Mouse (Mus musculus) yolk sac, embryonic 10.5 days (tissue): ENCODE data around the gene Ptrhd1.

ENCODE experiments used
- DNase-seq: peaks from one replicate; pipeline ENCODE4 v3.0.0-alpha.2; 2017; ENCODE audit warnings: low spot score

Gene Ptrhd1

DNA sequence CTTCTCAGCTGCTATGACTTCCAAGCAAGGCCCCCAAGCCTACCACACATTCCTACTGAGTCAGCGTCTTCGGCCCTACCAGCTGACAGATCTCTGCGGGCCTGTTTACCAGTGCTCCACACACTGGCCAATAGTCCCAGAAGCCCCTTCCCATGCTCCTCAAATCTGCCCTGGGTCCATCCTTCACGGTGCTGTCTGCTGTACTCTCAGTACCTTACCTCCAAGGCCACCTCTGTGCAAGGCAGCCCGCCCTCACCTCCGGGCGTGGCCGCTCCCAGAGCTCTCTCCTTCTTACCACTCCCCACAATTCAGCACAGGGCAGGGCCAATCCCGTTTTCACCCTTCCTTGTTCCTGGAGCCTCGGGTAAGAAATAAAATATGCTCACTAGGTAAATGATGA lies 11.9 kb downstream of the Ptrhd1 start:
- DNase-seq = no peak

DNA sequence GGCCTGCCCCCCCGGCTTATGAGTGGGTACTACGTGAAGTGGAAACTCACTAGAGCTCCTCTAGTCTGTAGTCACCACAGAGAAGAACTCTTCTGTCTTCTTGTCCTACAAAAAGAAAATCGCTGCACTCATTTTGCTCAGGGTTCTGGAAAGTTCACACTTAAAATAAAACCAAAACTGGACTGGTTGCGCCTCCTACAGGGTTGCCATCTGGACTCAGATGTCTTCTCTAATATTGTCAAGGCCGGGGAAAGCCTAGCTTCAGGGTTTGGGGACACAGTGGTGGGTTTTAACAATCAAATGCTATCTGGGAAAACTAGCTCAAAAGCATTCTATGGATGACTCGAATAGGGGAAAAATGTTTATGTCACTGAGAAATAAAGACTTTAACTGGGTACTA lies 16.0 kb downstream of the Ptrhd1 start:
- DNase-seq = no peak

DNA sequence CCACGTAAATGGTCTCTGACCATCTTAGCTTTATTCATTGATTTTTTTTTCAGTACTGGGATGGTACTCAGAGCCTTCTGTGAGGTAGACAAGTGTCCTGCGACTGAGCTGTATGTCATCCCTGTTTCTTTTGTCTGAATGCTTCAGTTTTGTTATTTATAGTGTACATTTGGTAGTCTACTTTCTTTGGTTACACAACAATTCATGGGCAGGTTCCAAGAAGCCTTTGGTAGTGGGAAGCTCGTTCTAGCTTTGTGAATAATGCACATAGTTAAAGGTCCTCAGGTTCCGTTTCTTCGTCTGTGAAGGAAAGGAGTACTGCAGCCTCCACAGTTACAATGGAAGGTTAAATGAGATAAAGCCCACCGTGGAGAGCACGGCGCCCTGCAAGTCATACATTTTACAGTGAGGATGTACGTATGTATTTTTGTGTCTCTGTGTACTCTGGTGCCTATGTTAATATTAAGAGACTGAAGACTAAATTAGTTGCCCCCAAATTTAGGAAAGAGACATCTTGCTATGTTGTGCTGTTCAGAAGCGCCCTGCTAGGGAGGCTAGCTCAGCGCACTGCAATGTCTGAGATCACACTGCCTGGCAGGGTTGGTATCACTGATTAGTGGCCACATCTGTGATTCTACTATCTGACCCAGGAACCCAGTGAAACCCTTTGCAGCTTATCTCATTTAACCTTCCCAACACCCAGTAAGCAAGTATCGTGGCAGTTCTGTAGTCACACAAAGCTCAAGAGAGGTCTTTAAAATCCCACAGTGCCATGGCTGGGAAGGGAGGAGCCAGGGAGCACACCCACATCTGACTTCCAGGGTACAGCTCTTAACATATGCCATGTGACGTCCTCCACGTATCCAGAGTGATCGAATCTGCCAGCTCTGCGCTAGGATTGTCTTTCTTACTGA lies 19.2 kb downstream of the Ptrhd1 start:
- DNase-seq = no peak

DNA sequence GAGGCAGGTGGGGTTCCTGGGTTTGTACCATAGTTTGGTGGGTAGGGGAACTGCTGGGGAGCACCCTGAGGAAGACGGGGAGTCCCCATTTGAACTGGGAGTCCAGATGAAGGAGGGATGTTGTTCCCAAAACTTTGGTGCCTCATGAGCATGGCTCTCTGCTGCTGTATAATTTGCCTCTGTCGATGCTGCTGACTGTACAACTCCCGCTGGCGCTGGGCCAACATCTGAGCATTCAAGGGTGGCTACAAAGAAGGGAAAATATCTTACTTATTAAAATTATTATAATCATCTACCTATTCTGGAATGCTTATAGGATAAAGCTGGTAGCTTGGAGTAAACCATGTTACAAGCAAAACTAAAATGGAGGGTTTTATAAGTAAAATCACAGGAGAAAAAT lies 33.9 kb downstream of the Ptrhd1 start:
- DNase-seq = no peak

DNA sequence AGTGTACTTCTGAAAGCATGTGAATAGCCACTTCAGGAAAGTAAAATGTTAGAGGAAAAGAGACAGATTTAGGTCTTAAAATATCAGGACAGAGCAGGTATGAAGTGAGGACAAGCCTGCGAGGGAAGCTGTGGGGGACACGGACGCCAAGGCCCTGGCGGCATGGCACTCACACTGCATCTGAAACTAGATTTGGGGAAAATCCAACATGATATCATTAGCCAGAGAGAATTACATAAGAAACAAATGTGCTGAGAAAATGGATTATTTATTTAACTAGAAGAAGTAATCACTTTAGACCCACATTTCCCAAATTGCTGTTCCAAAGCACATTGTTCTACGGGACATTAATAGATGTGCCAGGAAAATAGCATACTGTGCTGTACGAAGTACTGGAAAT lies 37.3 kb downstream of the Ptrhd1 start:
- no peak for DNase-seq

DNA sequence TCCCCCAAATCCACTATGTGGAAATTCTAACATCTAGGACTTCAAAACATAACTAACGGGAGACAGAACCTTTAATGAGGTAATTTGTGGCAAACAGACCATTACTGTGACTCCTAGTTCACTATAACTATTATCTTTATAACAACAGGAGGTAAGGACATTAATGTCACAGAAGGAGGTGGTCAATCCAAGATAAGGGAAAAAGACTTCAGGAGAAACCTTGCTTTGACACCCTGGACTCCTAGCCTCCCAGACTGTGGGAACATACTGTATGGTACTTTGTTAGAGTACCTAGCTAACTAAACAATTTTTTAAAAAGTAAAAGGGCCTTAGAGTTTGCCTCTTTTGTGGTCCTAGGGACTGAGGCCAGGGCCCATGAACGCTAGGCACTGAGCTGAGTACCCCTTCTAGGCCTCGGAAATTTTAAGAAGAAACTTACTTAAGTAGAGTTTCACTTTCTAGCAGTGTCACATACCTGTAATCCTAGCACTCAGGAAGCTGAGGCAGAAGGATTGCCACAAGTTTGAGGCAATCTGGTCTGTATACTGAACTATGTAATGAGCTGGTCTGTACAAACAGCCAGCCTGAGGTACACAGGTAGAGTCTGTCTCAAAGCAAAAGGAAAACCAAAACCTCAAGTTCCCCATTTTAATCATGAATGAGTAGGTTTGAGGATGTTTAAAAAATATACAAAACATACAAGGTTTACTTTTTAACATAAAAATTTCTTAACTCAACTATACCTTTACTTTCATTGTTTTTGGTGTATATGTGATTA lies 45.3 kb downstream of the Ptrhd1 start:
- DNase-seq = no peak

DNA sequence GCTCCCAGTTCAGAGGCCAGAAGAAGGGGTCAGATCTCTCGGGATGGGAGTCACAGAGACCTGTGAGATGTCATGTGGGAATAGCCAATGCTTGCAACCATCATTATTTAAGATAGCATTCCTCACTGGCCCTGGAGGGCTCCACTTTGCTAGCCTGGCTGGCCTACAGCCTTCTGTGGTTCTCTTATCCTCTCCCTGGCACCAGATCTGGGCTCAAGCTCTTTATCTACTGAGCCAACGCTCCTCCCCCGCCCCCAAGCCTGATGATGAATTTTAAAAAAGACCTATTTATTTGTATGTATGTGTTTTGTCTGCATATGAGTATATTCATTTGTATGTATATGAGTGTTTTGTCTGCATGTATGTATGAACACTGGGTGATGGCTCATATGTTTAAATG lies 46.1 kb downstream of the Ptrhd1 start:
- no peak for DNase-seq

DNA sequence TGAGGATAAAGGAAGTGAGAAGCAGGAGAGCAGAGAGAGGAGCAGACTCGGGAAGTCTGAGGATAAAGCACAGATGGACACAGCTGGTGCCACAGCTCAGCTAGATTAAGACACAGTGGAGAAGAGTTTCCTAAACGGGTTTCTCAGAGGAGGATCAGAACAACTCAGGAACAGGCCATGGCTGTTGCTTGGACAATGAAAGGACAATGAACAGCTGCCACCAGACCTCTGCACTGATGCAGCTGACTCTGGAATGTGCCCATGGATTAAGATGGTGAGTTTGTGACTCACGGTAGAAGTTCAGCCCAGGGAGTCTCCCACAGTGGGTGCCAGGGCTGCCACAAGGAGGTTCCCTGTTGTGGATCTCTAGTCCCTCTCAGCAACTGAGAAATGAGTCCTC lies 51.4 kb downstream of the Ptrhd1 start:
- no peak for DNase-seq
